Mouse (Mus musculus) common myeloid progenitor, adult 5-6 weeks (primary cell): ENCODE measurements around the gene Tent2. TPM values are rescaled to one million over a fixed set of nuclear protein-coding genes. Genes with fewer than 3 reads are reported as not detected.
"Not testable (repeated sequence)": the region's sequence is repeated elsewhere in the genome, so short reads cannot be mapped to it uniquely, and the experiment has no call there.

ENCODE experiments used
- ATAC-seq: replicated peaks from 2 replicates; pipeline ENCODE4 v1.8.0; 2016; ENCODE audit warnings: low read depth, mild to moderate bottlenecking, moderate TSS enrichment, inconsistent platforms; ENCODE audit not compliant: poor library complexity, severe bottlenecking
- total RNA-seq: library from RNA; stranded (forward); fragments of 200-1000, 187-1606 nt; gene quantifications from 2 replicates; pipeline ENCODE4 v1.2.3, GENCODE M21; 2017

Tent2 gene
- 36.2 and 50.8 TPM in 2 replicates for total RNA-seq

DNA sequence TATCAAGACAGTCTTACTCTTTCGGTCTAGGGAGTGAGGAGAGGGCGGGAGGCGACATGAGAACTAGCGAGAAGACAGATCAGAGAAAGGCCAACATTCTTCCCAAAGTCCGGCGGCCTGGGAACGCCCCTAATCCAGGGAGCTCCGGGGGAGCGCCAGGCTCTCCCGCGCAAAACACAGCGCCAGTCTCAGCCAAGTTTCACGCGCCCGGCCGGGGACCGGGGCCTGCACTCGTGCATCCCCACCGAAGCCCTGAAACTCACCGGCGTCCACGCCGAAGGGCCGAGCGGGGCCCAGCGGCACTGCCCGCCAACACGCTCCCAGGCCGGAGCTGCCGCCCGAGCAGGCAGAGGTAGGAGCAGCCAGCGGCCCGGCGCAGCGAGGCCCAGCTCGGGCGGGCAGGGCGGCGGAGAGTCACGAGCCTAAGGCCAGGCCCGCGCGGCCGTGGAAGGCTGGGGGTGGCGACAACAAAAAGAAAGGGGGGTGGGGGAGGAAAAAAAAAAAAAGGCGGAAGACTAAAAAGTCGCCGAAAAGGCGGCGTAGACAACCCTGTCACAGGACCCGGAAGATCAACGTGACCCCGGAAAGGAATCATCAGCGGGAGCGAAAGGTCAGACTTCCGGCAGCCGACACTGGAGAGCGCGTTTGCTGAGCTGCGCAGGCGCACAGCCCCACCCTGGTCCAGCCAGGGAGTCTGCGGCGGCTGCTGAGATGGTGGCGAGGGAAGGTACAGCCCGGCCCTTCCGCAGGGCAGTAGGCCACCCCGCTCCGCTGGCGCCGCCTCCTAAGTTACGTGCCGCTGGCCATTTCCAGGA lies at the start of gene Tent2:
Gene Tent2, minus strand, starts transcription at position 555 of the 815 bp plus-strand sequence.
- ATAC-seq: peak; percentile 99

DNA sequence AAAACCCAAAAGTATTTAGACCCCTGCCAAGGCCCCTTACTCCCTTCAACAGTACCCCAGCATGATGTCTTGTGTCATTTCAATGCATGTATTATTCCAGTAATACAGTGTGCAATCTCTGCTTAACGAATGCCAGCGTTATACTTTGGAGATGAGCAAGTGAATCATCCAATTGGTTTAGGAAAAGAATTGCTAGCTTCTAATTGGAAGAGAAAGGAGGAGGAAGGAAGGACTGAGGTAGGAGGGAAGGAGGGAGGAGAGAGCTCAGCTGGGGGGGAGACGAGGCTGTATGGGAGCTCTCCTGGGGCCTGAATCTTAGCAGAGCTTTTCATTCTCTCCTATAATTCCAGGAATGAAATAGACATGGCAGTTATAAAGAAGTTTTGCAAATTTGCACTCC lies 49.0 kb upstream of the Tent2 start:
- ATAC-seq: no peak

DNA sequence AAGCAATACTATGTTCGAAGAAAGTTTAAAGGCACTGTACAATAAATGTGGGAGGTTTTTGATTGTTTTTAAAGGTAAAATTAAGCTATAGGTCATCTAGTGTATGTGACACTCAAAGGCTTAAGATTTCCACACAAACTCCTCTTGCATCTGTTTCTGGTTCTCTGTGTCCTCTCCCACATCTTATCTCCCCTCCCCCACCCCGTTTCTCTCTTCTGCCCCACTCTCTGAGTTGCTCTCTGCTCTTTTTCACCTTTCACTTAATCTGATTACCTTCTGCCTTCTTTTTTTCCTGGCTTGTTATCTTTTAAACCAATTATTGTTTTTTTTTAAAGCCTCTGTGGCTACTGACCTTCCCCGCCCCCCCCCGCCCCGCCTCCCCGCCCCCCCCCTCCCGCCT lies 47.4 kb upstream of the Tent2 start:
- ATAC-seq: no peak

DNA sequence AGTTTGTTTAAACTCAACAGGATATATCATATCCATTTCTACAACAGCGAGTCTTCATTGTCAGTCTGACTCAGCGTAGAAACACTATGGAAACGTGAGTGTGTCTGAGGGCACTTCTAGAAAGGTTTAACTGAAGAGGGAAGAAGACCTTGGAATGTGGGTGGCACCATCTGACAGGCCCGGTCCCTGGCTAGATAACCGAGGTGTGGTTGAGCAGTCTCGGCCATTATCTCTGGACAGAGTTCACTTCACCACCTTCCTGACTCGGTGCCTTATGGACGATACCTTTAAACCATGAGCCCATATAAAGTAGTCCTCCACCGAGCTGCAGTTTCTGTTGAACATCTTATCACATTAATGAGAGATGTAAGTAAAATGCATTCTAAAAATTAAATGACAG lies 46.9 kb upstream of the Tent2 start:
- no peak for ATAC-seq

DNA sequence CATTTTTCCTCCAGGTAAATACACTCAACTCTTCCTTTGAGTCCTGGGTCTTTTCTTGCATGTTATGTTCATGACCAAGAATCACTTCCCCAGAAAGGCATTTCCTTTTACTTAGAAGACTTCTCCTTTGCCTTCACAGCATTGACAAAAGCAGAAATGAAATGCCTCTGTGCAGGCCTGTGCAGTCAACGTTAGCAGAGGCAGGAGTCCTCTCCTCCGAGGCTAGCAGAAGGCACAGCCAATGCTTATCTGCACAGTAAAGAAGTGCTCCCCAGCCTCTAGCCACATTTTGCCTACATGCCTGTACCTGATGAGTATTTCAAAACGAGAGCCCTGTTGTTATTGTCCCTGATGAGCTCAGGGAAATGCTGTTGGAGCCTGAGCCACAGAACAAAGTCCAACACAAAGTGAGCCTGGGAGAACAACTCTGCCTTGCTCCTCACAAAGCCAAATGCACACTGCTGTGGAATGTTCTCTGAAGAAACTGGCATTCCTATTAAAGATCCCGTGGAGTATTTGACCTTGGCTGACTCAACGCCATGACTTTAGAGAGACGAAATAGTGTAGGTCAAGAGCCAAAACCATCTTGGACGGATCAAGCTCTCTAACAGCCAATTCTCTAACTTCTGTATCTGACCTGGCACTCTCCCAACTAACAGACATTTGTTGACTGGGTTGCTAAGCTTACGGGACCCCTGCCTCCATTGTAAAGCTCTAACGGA lies 45.7 kb upstream of the Tent2 start:
- peak; percentile 81 for ATAC-seq

DNA sequence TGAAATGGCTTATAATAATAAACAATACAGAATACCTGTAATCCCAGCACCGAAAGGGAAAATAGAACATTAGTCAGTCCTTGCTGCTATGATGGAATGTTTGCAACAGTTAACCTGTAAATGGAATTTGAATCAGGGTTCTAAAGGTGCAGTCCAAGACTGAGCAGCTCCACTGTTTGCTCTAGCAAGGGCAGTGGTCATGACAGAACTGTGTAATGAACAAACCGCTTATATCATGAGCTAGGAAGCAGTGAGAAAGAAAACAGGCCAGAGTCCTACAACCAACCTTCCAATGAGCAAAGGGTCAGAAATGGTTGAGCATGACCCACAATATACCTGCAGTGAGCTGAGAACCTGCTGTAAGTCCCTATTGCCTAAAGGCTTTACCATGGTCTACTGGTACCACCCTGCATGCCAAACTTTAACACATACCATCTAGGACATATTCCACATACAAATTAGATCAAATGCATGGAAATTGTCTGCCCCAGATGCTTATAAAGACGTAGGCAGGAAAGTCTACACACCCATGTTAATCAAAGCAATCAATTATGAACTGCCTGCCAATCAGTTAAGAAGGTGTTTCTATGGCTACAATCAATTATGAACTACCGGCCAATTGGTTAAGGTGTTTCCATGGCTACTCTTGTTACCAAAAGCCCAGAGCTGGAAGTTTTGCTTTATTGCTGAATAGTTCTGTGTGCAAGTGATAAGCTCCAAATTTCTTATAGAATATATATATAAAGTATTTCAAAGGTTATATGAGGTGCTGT lies 42.3 kb upstream of the Tent2 start:
- no peak for ATAC-seq

DNA sequence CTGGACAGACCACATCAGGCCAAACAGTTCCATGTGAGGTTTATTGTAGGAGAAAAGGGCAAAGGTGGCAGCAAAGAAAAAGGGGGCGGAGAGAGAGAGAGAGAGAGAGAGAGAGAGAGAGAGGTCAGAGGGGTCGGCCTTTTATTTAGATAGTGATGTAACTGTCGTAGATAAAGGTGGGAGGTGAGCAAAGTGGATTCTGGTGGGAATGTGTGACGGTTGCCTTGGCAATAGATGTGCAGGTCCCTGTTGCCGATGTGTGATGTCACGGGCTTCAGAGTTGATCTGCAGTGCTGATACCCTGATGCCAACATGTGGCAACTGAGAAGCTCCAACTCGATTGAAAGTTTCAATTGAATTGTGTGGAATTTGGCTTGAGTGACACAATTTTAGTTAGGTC lies 40.1 kb upstream of the Tent2 start:
- no peak for ATAC-seq

DNA sequence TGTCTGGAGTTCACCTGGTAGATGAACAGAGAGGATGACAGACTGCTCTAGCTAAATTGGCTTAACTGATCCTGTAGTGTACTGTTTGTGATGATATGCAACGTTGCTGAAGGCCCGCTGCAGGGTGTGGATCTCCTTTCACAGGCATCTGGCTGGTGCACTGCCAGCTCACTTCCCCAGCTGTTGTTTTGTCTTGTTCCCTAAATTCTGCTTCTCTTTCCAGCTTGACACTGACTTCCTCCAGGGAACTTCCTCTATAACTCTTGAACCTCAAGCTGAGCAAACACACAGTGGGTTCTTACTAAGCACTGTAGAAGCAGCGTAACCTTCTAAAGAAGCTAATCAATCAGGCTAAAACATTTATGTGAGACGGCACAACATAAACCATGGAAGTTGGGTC lies 38.8 kb upstream of the Tent2 start:
- peak; percentile 96 for ATAC-seq

DNA sequence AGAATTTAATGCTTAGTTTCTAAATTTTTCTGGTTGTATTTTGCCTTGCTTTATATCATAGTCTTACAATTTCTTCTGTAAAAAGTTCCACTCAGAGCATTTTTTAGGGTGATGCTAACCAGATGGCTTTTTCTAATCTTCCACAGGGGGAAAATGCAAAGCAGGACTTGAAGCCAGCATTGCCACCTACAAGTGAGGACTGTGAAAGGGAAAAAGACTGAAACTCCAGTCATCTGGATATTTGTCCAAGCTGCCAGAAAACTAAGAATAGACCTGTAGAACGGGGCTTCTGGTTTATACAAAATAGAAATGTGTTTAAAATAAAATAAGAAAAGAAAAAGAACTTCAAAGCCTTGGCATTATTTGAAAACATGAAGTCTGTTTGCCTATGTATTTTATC lies 19.6 kb upstream of the Tent2 start:
- ATAC-seq: no peak

DNA sequence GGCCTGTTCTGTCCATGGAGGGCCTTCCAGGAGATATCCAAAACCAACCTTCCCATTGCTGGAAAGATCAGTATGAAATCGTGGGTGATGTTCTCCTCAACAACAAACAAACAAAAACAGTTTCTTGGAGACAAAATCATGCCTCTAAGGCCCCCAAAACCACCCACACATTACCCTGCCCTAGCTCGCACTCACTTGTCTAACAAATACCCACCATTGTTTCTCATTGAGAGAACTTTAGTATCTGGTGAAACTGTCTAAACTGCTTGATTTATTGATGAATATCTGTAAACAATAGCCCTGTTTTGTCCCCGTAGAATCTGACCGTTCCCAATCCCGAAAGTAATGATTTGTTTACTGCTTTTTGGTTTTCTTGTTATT lies 451 bp upstream of the Tent2 start:
- no peak for ATAC-seq

DNA sequence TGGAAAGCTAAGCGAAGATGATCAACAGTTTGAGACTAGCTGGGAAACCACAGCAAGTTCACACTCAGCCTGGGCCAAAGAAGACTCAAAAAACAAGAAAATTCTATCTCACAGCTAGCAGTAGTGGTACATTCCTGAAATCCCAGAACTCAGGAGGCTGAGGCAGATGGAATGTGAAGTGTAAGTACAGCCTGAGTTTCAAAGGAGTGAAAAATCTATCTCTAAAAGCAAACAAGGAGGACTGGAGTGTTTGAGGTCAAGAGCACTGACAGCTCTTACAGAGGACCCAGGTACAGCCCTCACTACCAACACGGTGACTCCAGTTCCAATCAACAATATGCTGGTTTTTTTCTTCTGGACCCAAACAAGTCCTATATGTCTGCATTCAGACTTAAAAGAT lies 2.8 kb downstream of the Tent2 start:
- no peak for ATAC-seq

DNA sequence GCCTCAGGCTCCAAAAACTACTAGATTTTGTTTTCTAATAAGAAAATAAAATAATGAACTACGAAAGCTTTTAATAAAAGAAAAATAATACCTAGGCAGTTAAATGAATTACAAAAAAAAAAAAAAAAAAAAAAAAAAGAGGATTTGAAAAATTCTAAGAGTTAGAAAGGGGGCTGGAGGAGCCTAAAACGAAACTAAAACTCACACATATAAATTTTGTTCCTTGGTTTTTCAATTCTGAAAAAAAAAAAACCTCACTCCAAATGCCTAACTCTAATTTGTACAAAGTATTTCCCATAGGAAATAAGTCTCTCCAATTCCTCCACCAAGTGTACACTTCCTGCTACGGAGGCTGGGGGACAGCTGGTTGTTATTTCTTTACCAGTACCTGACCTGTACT lies 3.4 kb downstream of the Tent2 start:
- ATAC-seq: no peak

DNA sequence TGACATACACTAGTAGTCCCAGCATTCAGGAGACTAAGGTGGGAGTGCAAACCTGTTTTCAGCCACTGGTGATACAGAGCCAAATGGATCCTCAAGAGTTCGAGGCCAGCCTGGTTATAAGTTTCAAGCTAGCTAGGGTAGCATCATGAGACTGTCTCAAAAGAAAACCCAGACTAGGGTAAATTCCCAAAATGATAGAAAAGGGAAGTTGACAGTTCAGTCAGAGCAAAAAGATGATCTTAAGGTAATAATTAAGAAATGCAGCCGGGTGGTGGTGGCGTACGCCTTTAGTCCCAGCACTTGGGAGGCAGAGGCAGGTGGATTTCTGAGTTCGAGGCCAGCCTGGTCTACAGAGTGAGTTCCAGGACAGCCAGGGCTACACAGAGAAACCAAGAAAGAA lies 4.4 kb downstream of the Tent2 start:
- ATAC-seq: not testable (repeated sequence)

DNA sequence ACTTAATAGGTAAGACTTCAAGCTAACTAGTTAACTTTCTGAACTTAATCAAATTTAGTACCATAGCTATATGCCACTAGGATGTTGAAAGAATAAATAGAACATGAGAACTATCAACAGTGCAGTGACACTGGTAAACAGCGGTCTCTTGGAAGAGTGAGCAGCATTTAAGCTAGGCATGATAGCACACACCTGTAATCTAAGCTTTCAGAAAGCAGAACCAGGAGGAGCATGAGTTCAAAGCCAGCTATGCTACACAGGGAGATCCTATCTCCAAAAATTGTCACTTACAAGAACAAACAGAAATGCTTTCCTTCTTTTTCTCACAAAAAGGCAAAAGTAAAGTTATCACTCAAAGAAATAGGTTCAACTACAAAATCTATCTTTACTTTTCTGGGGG lies 11.8 kb downstream of the Tent2 start:
- ATAC-seq: no peak

DNA sequence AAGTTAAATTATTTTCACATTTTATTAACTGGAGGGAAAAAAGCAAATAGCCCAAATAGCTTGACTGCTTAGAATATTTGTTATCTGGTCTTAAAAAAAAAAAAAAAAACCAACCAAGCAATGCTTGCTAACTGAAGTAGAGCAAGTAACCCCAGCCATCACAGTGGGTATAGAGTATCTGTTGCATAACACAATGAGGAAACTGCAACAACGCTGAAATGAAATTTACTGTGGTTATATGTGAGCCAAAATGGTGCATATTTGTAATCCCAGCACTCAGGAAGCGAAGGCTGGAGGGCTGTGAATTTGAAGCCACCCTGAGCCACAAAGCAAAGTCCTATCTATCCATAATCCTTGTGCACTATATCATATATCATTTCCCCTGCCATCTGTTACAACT lies 12.7 kb downstream of the Tent2 start:
- peak; percentile 65 for ATAC-seq

DNA sequence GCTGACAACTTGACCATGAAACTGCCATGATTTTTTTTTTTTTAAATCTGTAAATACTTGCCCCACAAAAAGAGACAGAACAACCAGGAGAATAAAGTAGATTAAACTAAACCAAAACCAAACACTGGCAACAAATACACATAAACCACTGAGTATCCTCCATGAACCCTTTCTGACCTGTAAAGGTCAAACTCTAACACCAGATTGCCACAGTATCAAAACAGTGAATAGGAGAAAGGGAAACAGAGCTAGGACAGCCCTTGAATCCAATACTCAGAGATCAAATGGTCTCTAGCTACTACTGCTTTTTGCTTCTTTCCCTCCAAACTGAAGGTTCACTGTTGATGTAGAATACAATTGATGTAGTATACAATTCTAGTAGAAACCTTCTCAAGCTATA lies 14.6 kb downstream of the Tent2 start:
- no peak for ATAC-seq

DNA sequence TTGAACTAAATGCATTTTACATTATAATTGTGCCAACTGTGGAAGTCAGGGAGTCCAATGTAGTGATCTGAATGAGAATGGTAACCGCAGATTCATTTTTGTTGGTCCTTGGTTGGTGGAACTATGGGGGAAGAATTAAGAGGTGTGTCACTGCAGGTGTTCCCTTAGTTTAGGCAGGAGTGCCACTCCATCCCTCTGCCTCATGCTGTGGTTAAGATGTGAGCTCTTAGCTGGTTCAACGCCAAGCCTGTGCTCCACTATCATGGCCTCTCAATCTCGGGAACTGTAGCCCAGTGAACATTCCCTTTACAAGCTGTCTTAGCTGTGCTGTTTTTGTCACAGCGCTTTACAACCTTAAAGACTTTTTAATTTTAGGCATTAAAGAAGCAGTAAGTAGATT lies 28.9 kb downstream of the Tent2 start:
- no peak for ATAC-seq

DNA sequence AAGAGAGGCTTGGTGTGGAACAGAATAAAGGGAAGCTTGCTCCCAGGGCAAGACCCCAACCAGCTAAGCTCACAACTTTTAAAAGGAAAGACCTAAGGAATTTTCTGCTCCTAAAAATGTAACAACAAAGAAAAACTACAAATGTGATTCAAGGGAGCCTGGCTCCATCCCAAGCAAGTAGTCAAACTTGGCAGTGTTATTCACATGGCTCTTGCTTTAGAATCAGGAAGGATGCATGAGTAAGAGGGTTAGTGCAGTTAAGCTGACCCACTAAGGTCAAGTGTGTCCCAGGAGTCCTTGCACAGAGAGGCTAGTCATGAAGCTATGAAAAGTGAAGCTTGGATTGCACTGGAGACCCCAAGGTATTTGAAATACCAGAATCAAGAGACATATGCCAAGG lies 29.7 kb downstream of the Tent2 start:
- ATAC-seq: no peak

DNA sequence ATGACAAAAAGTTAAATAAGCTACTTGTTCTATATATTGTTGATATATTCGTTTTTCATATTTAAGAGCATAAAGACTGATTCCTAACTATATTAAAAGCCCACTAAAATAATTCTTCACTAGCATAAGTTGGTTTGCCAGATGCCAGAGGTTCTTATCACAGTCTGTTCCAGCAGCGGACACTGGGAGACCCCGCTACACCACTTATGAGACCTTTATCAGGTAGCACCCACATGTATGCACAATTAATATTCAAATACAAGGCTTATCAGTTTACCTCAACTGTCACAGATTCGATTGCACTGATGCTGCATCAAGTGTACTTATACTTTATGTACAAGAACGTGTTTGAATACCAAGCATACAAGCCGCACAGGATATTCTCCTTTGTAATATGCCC lies 33.9 kb downstream of the Tent2 start:
- ATAC-seq: no peak

DNA sequence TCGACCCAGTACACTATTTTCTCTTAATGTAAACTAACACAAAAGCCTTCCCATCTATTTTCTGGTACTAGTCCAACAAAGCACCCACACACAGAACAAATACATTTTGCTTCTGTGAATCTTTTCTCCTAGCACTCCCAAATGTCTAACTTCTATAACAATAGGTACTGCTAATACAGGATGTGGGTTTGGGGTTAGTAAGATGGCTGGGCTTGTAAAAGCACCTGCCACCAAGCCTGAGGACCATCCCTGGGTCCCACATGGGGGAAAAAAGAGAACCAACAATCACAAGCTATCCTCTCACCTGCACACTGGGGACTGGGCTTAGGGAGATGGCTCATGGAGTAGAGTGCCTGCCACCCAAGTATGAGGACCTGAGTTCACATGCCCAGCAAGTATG lies 38.9 kb downstream of the Tent2 start:
- ATAC-seq: no peak
